Comparison of ENCODE assay signal across 15 mouse cellular contexts in genomic region chr1:60998008-60998557, GRCm38 (mm10). TPM values are rescaled to one million over a fixed set of nuclear protein-coding genes. Genes with fewer than 3 reads are reported as not detected.
A peak's percentile ranks its signal among the peaks of the same experiment; 100 is the strongest.
DNase-seq lines count a peak whose midpoint lies in the region; ATAC-seq and TF ChIP-seq lines count a peak whose summit lies in the region.
"Had no signal": no experiment of that assay in that cellular context is flagged by ENCODE, and none has a peak within 500 bp of the region (broad histone marks: within the 10 kb centered on the region; RNA-seq: fewer than 3 reads in every experiment).

No protein-coding gene starts in this region.

- peak; percentile 13 for DNase-seq in cerebellum, adult 11-12 months
- DNase-seq in cerebellum, postnatal 4 days (ENCODE audit: low spot score in 2 of 2): no peak
- peak; percentile 20 for DNase-seq in kidney, postnatal 0 days (ENCODE audit: low spot score)
- no peak for DNase-seq in kidney, adult 2 months
- peak; percentile 58 for DNase-seq in midbrain, postnatal 0 days (ENCODE audit: low spot score)
- no peak for DNase-seq in embryo, embryonic 10.5 days (ENCODE audit: low spot score)
- no peak for DNase-seq in urinary bladder, postnatal 25 days (ENCODE audit: low spot score)
- DNase-seq: adrenal gland, postnatal 25 days; heart, adult 2 months; kidney, adult 8-10 months; lung, adult 2 months; spleen, adult 18-20 months had no signal

- ATAC-seq in kidney, postnatal 0 days (replicated peaks; ENCODE audit: low FRiP score, low read depth): no peak
- no peak for ATAC-seq in midbrain, postnatal 0 days (ENCODE audit: low FRiP score)
- ATAC-seq in midbrain, embryonic 15.5 days (replicated peaks): no peak

- H3K4me3 ChIP-seq in kidney, postnatal 0 days (replicated peaks; ENCODE audit: low read depth, low read length): no peak overlapping the region
- H3K4me3 ChIP-seq in kidney, adult 2 months (ENCODE audit: insufficient read depth, low read depth, low read length): no peak overlapping the region
- H3K4me3 ChIP-seq in midbrain, postnatal 0 days (ENCODE audit: low read depth, low read length): no peak overlapping the region
- H3K4me3 ChIP-seq in midbrain, embryonic 15.5 days: no peak overlapping the region
- H3K4me3 ChIP-seq: heart, adult 2 months; limb, embryonic 15.5 days; megakaryocyte, embryonic 14.5 days had no signal

- H3K4me2 ChIP-seq in kidney, postnatal 0 days (ENCODE audit: low read length): no peak overlapping the region
- no peak overlapping the region for H3K4me2 ChIP-seq in midbrain, postnatal 0 days (ENCODE audit: low read depth, low read length, poor library complexity, severe bottlenecking)
- H3K4me2 ChIP-seq in midbrain, embryonic 15.5 days: no peak overlapping the region
- H3K4me2 ChIP-seq: limb, embryonic 15.5 days had no signal

- TF ChIP-seq POLR2A in kidney, adult 2 months (IDR thresholded peaks at IDR 0.05; ENCODE audit: low read depth, low read length): no peak

- no peaks in the 10 kb centered on the region for H3K9me3 ChIP-seq in kidney, postnatal 0 days (replicated peaks; ENCODE audit: low read length)
- H3K9me3 ChIP-seq in midbrain, postnatal 0 days (ENCODE audit: low read length): no peaks in the 10 kb centered on the region
- H3K9me3 ChIP-seq in midbrain, embryonic 15.5 days: no peaks in the 10 kb centered on the region
- H3K9me3 ChIP-seq: limb, embryonic 15.5 days; megakaryocyte, embryonic 14.5 days had no signal

- H3K27me3 ChIP-seq in kidney, postnatal 0 days (ENCODE audit: insufficient read depth, low read length): no peaks in the 10 kb centered on the region
- no peaks in the 10 kb centered on the region for H3K27me3 ChIP-seq in kidney, adult 2 months (replicated peaks; ENCODE audit: control insufficient read depth, insufficient read depth, low read length)
- H3K27me3 ChIP-seq in midbrain, postnatal 0 days (ENCODE audit: insufficient read depth, low read length): no peaks in the 10 kb centered on the region
- no peaks in the 10 kb centered on the region for H3K27me3 ChIP-seq in midbrain, embryonic 15.5 days (replicated peaks)
- H3K27me3 ChIP-seq: limb, embryonic 15.5 days had no signal

- H3K36me3 ChIP-seq in kidney, postnatal 0 days (ENCODE audit: insufficient read depth, low read length): no peaks in the 10 kb centered on the region
- no peaks in the 10 kb centered on the region for H3K36me3 ChIP-seq in kidney, adult 2 months (ENCODE audit: control insufficient read depth, insufficient read depth, low read length)
- H3K36me3 ChIP-seq in midbrain, postnatal 0 days (ENCODE audit: insufficient read depth, low read length): no peaks in the 10 kb centered on the region
- no peaks in the 10 kb centered on the region for H3K36me3 ChIP-seq in midbrain, embryonic 15.5 days (replicated peaks)
- H3K36me3 ChIP-seq: limb, embryonic 15.5 days had no signal

- peak; percentile 24; the same call in 1 of the 2 replicates for TF ChIP-seq CTCF in kidney, postnatal 0 days (IDR thresholded peaks at IDR 0.05; ENCODE audit: low read depth)
- no peak for TF ChIP-seq CTCF in kidney, adult 2 months (conservative IDR thresholded peaks at IDR 0.05; ENCODE audit: insufficient read depth, insufficient read length, low read depth, low read length)
- peak; percentile 50 for TF ChIP-seq CTCF in midbrain, postnatal 0 days (IDR thresholded peaks at IDR 0.05)

- no peak overlapping the region for H3K9ac ChIP-seq in kidney, postnatal 0 days (ENCODE audit: low read depth, low read length)
- no peak overlapping the region for H3K9ac ChIP-seq in midbrain, postnatal 0 days (replicated peaks; ENCODE audit: low read length, poor library complexity, severe bottlenecking)
- no peak overlapping the region for H3K9ac ChIP-seq in midbrain, embryonic 15.5 days
- H3K9ac ChIP-seq: limb, embryonic 15.5 days had no signal

- H3K27ac ChIP-seq in kidney, postnatal 0 days: no peak overlapping the region
- H3K27ac ChIP-seq in kidney, adult 2 months (ENCODE audit: insufficient read depth, low read depth, low read length): no peak overlapping the region
- H3K27ac ChIP-seq in midbrain, postnatal 0 days (ENCODE audit: low read depth, low read length): no peak overlapping the region
- no peak overlapping the region for H3K27ac ChIP-seq in midbrain, embryonic 15.5 days
- H3K27ac ChIP-seq: heart, adult 2 months; limb, embryonic 15.5 days had no signal

- WGBS in kidney, postnatal 0 days: 84% methylated on average over 3 of the region's 3 CpGs
- WGBS in kidney, adult 2 months: 90% methylated on average over 3 of the region's 3 CpGs
- 87% methylated on average over 3 of the region's 3 CpGs for WGBS in midbrain, postnatal 0 days
- 85% methylated on average over 3 of the region's 3 CpGs for WGBS in midbrain, embryonic 15.5 days

- no peaks in the 10 kb centered on the region for H3K4me1 ChIP-seq in kidney, postnatal 0 days (replicated peaks; ENCODE audit: insufficient read depth, low read length)
- no peaks in the 10 kb centered on the region for H3K4me1 ChIP-seq in kidney, adult 2 months (ENCODE audit: control insufficient read depth, insufficient read depth, low read length)
- no peaks in the 10 kb centered on the region for H3K4me1 ChIP-seq in midbrain, postnatal 0 days (ENCODE audit: insufficient read depth, low read length)
- no peaks in the 10 kb centered on the region for H3K4me1 ChIP-seq in midbrain, embryonic 15.5 days
- H3K4me1 ChIP-seq: megakaryocyte, embryonic 14.5 days had no signal

RNA-seq across cellular contexts. Expression of gene Icos, which starts 20.4 kb away (rescaled TPM):
- 0.05 and 0.08 TPM in 2 replicates for polyA plus RNA-seq in kidney, postnatal 0 days (2015; fragmentation: Nextera tagmentation; extraction: Ambion mirVana)
- polyA plus RNA-seq in kidney, adult 2 months (2012; rRNA removed): 0.10 and 0.39 TPM in 2 replicates
- not detected in 2 replicates for total RNA-seq in midbrain, postnatal 0 days (2014; rRNA removed)
- 0.14 and 0.28 TPM in 2 replicates for polyA plus RNA-seq in midbrain, postnatal 0 days (2015; fragmentation: Nextera tagmentation; extraction: Ambion mirVana)
- polyA plus RNA-seq in midbrain, embryonic 15.5 days (2015; fragmentation: Nextera tagmentation; extraction: Ambion mirVana): not detected in 2 replicates
- total RNA-seq: adrenal gland, postnatal 25 days had no signal

Comparison
In these comparisons a context has a peak if more than half of its experiments do, and no peak if none do; other contexts are left out.
1. DNase-seq: peak in cerebellum, adult 11-12 months (single experiment), kidney, postnatal 0 days (single experiment) and midbrain, postnatal 0 days (single experiment); none in cerebellum, postnatal 4 days (0 of 2), kidney, adult 2 months (single experiment), embryo, embryonic 10.5 days (single experiment) and urinary bladder, postnatal 25 days (single experiment).